Mouse (Mus musculus) hematopoietic multipotent progenitor cell, adult 10-12 weeks (in vitro differentiated cells): ENCODE results near the gene Ccng2. TPM values are rescaled to one million over a fixed set of nuclear protein-coding genes. Genes with fewer than 3 reads are reported as not detected.

ENCODE experiments used
- polyA plus RNA-seq: library from polyadenylated mRNA; stranded (reverse); fragments of >175 nt; gene quantifications from 2 replicates; pipeline ENCODE4 v1.2.3, GENCODE M21; 2012; ENCODE audit warnings: low replicate concordance

The Ccng2 gene
- polyA plus RNA-seq: 45.0 and 75.8 TPM in 2 replicates

DNA sequence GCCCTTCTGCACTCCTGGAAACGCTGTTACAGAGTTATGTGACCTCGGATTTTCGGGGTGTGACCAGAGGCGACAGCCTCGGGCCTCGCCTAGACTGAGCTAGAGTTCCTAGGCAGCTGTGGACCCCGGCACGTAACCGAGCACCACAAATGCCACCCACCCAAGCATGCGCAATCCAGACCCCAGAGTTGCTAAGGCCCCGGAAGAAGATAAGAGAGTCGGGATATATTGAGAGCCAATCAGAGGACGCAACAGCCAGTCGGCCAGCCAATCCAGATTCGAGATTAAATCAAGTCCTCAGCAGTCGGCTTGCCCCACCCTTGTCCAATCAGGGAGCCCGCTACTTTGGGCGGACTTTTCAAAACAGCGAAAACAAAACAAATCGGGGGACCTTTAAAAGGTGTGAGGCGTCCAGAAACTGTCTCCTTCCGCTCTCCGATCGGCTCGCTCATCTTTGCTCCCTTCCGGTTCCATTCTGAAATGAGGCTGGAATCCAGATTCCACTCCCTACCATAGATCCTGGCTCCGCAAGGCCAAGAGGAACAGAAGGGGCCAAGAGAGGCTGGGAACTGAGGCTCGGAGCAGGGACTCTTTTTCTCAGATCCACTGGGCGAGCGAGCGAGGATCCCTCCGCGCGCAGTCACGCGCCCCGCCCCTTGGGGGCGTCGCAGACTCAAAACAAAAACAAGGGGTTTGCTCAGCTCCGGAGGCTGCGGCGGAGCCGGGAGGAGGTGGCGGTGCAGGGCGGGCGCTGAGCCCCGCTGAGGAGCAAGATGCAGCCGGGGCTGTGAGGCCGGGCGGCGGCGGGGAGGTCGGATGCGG lies at the start of gene Ccng2:
Gene Ccng2, plus strand, starts transcription at position 375 of the 822 bp plus-strand sequence.

Other genes starting within 250 kb of the Ccng2 start
- not detected in 2 replicates for gene Sowahb, start 222.2 kb upstream of the Ccng2 start, polyA plus RNA-seq
- gene Sept11, start 173.8 kb upstream of the Ccng2 start, polyA plus RNA-seq: 21.6 and 24.8 TPM in 2 replicates
- 89.1 and 250 TPM in 2 replicates for gene Ccni, start 60.8 kb upstream of the Ccng2 start, polyA plus RNA-seq
- 0.75 TPM in 1 of 2 replicates, not detected in the other for gene 2010109A12Rik, start 60.7 kb upstream of the Ccng2 start, polyA plus RNA-seq